Mouse (Mus musculus): ENCODE data around the gene Spg20.

DNA sequence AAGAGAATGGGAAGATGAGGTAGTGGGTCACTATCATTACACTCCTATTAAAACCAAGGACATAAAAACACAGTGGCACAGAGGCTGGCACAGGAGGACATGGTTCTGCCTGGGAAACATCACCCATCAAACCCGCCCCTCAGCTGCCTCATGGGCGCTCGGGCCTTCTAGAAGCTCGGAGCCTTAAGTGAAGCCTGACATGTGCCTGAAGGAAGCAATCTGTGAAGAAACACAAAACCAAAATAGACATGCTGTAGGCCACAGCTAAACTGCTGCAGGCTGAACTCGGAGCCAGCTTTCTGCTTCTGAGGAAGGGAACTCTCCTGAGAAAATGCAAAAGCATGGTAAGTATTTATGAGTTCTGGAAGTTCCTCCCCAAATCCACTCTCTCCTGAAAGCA is 25.0 kb upstream of the Spg20 start:
- no peak for TF ChIP-seq POLR2A (IDR thresholded peaks at IDR 0.05; ENCODE audit: insufficient read length, low read depth)
- no peak for TF ChIP-seq REST (IDR thresholded peaks at IDR 0.05; ENCODE audit: insufficient read depth, insufficient read length)
- no peak for TF ChIP-seq TCF3 (IDR thresholded peaks at IDR 0.05; ENCODE audit: insufficient read length, low read depth)
- TF ChIP-seq E2F4 (IDR thresholded peaks at IDR 0.05; ENCODE audit: insufficient read depth): no peak
- no peak for TF ChIP-seq MAX (IDR thresholded peaks at IDR 0.05; ENCODE audit: low read depth)
- no peak for TF ChIP-seq POLR2AphosphoS2 (IDR thresholded peaks at IDR 0.05; ENCODE audit: insufficient read length, low read depth)
- TF ChIP-seq MYOD1 (IDR thresholded peaks at IDR 0.05; ENCODE audit: control insufficient read depth in 1 of 3, insufficient read length in 2 of 3, low read depth in 2 of 3): no peak
- TF ChIP-seq TCF12 (IDR thresholded peaks at IDR 0.05; ENCODE audit: insufficient read depth, poor library complexity, severe bottlenecking): no peak
- no peak for TF ChIP-seq USF1 (IDR thresholded peaks at IDR 0.05; ENCODE audit: low read depth)

Data from myocyte (in vitro differentiated cells).